Mouse (Mus musculus) ES-E14 (cell line): Measurements from ENCODE around the gene Maff.

Source experiments
- CHD2 ChIP-seq: IDR thresholded peaks from 2 replicates; pipeline ENCODE4 v1.6.1; 2014; ENCODE audit warnings: mild to moderate bottlenecking, low read depth, low read length, inconsistent platforms
- HCFC1 ChIP-seq: IDR thresholded peaks from 2 replicates; pipeline ENCODE4 v1.6.1; 2012; ENCODE audit warnings: low read length, inconsistent platforms, borderline replicate concordance; ENCODE audit not compliant: insufficient read depth
- ZC3H11A ChIP-seq: IDR thresholded peaks from 2 replicates; pipeline ENCODE4 v1.6.1; 2012; ENCODE audit warnings: low read depth, mild to moderate bottlenecking, inconsistent platforms, low read length, borderline replicate concordance

GRCm38 (mm10) chr15:79344627-79345026, 1.8 kb upstream of the Maff start:
- TF ChIP-seq CHD2 = no peak
- no peak for TF ChIP-seq ZC3H11A
- no peak for TF ChIP-seq HCFC1
